Mouse (Mus musculus) cerebellum, adult 2 months (tissue): ENCODE measurements at regions not wholly inside any gene's neighbourhood (a gene's known extent, or its start where the extent isn't known, plus 50 kb on each side); places are given as distances from the start of the nearest gene placed in this dataset.

ENCODE experiments used
- DNase-seq, 2 experiments: peaks; one replicate each; pipeline ENCODE4 v3.0.0; 2021
- H3K27ac ChIP-seq: fragments of 200-500 bp; 2 replicates; pipeline ENCODE4 v1.5.1; 2012; ENCODE audit warnings: low read length, control low read depth, inconsistent platforms; ENCODE audit not compliant: insufficient read depth
- H3K27me3 ChIP-seq: fragments of 200-500 bp; 2 replicates; pipeline ENCODE4 v1.6.1; 2012; ENCODE audit warnings: inconsistent platforms, mild to moderate bottlenecking, low read length, moderate library complexity; ENCODE audit not compliant: control insufficient read depth, insufficient read depth
- H3K4me1 ChIP-seq: fragments of 200-500 bp; 2 replicates; pipeline ENCODE4 v1.6.1; 2011; ENCODE audit warnings: low read length; ENCODE audit not compliant: control insufficient read depth, insufficient read depth
- H3K4me3 ChIP-seq: fragments of 200-500 bp; replicated peaks from 2 replicates; pipeline ENCODE3; 2011; ENCODE audit warnings: mild to moderate bottlenecking, low read depth, low read length, control low read depth; ENCODE audit not compliant: insufficient read depth
- CTCF ChIP-seq: fragments of 200-500 bp; IDR thresholded peaks from 2 replicates; pipeline ENCODE4 v1.5.1; 2011; ENCODE audit warnings: low read depth, mild to moderate bottlenecking, control low read depth, low read length, moderate library complexity, borderline replicate concordance; ENCODE audit not compliant: insufficient read depth
- POLR2A ChIP-seq: fragments of 200-500 bp; IDR thresholded peaks from 2 replicates; pipeline ENCODE4 v1.6.1; 2011; ENCODE audit warnings: low read length, control low read depth, borderline replicate concordance; ENCODE audit not compliant: insufficient read depth
- WGBS: fragments of 180-500 bp; shearing (Covaris S2); methylation state at CpG from one replicate; pipeline ENCODE4 v1.1.7; 2018; 5-methylcytosine and 5-hydroxymethylcytosine counted together

- DNase-seq = no peak
- H3K4me1 ChIP-seq = no peaks in the 10 kb centered on the region
- no peak for TF ChIP-seq CTCF
- H3K4me3 ChIP-seq = no peak overlapping the region
- H3K27me3 ChIP-seq = no peaks in the 10 kb centered on the region
- WGBS = 35% methylated on average over 4 of the region's 4 CpGs
- H3K27ac ChIP-seq = no peak overlapping the region
Measured at GRCm38 (mm10) chr5:44370006-44370405, 143.6 kb upstream of the Tapt1 start.

GRCm38 (mm10) chr5:44352324-44352723 lies 125.9 kb upstream of the Tapt1 start:
- 93% methylated on average over 1 of the region's 1 CpGs for WGBS
- no peak for TF ChIP-seq CTCF
- no peak for TF ChIP-seq POLR2A
- no peak overlapping the region for H3K4me3 ChIP-seq

GRCm38 (mm10) chr5:44341457-44342014 lies 115.1 kb upstream of the Tapt1 start:
- H3K4me3 ChIP-seq = no peak overlapping the region
- 91% methylated on average over 2 of the region's 2 CpGs for WGBS
- no peaks in the 10 kb centered on the region for H3K27me3 ChIP-seq
- DNase-seq = no peak
- no peak overlapping the region for H3K27ac ChIP-seq
- TF ChIP-seq POLR2A (no peak), CTCF (no peak)
- no peaks in the 10 kb centered on the region for H3K4me1 ChIP-seq

More at GRCm38 (mm10) chr5:44352324-44352723, 125.9 kb upstream of the Tapt1 start:
- Histone ChIP-seq H3K4me1 (no peaks in the 10 kb centered on the region), H3K27ac (no peak overlapping the region), H3K27me3 (no peaks in the 10 kb centered on the region)
- no peak for DNase-seq

- TF ChIP-seq CTCF (no peak), POLR2A (no peak)
- H3K27me3 ChIP-seq = no peaks in the 10 kb centered on the region
- WGBS = 92% methylated on average over 4 of the region's 4 CpGs
- H3K4me3 ChIP-seq = no peak overlapping the region
- no peak overlapping the region for H3K27ac ChIP-seq
- no peak for DNase-seq
- H3K4me1 ChIP-seq = no peaks in the 10 kb centered on the region
Measured at GRCm38 (mm10) chr5:44338662-44339061, 112.2 kb upstream of the Tapt1 start.

DNA sequence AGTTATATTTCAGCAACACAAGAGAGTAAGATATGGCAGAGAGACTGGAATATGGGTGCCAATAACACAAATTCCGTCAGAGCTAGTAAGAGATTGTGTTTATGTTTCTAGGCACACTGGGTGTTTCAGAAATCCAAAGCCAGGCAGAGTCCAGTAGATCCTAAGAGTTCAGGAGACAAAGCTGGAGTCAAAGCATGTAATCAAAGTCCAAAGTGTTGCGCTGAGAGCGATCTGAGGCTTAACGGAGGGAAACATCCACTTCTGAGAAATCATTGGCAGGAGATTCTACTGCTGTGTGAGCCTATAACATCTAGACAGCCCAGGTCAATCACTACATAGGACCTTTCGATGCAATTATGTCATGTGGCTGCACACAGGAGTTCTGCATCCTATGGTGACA lies 109.3 kb upstream of the Tapt1 start:
- H3K27me3 ChIP-seq = no peaks in the 10 kb centered on the region
- TF ChIP-seq POLR2A = no peak
- no peak for TF ChIP-seq CTCF
- no peak overlapping the region for H3K27ac ChIP-seq
- DNase-seq = no peak
- H3K4me1 ChIP-seq = no peaks in the 10 kb centered on the region
- WGBS = 90% methylated on average over 5 of the region's 5 CpGs
- no peak overlapping the region for H3K4me3 ChIP-seq

- TF ChIP-seq POLR2A (no peak), CTCF (no peak)
- WGBS = 98% methylated on average over 1 of the region's 1 CpGs
- Histone ChIP-seq H3K4me1 (no peaks in the 10 kb centered on the region), H3K27me3 (no peaks in the 10 kb centered on the region), H3K4me3 (no peak overlapping the region), H3K27ac (no peak overlapping the region)
- DNase-seq = no peak
Measured at GRCm38 (mm10) chr5:44319626-44320025, 93.2 kb upstream of the Tapt1 start.

GRCm38 (mm10) chr5:44306769-44307557 lies 80.5 kb upstream of the Tapt1 start:
- 27% methylated on average over 16 of the region's 16 CpGs for WGBS
- no peak for DNase-seq
- no peak for TF ChIP-seq CTCF
- TF ChIP-seq POLR2A = no peak

More at GRCm38 (mm10) chr5:44306769-44307557, 80.5 kb upstream of the Tapt1 start:
- H3K27ac ChIP-seq = no peak overlapping the region
- H3K4me3 ChIP-seq = no peak overlapping the region
- H3K4me1 ChIP-seq = no peaks in the 10 kb centered on the region
- no peaks in the 10 kb centered on the region for H3K27me3 ChIP-seq
